Mouse (Mus musculus): ENCODE measurements around the gene Entpd1.

DNA sequence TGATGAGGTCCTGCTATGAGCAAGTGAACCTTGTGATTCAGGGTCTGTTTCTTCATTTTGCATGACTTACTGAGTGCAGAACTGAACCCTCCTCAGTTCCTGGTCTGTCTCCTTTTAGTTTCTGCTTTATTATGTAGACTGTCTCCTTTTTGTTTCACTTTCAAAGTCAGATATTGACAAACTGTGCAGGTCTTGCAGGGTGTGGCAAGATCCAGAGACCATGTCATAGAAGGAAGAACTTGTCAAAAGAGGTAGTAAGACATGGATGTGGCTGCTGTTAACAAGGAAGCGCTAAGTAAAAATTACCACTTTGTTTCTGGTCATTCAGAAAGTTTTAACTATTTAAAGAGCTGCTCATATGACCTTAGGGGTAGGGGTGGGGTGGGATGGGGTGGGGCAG, 72.0 kb downstream of the Entpd1 start:
- TF ChIP-seq EP300 (IDR thresholded peaks at IDR 0.05; ENCODE audit: low read depth in 1 of 2, low read length in 2 of 2) (no peak), JUND (IDR thresholded peaks at IDR 0.05; ENCODE audit: low read depth, low read length) (no peak), POLR2A (IDR thresholded peaks at IDR 0.05; ENCODE audit: control insufficient read depth in 1 of 2, insufficient read depth in 1 of 2, low read depth in 1 of 2, low read length in 2 of 2, poor library complexity in 1 of 2) (no peak), TAL1 (IDR thresholded peaks at IDR 0.05; ENCODE audit: low read length) (no peak), CTCF (IDR thresholded peaks at IDR 0.05 in 2 of 3, conservative IDR thresholded peaks at IDR 0.05 in 1 of 3; ENCODE audit: control insufficient read depth in 1 of 3, insufficient read depth in 1 of 3, low read depth in 2 of 3, low read length in 3 of 3, poor library complexity in 1 of 3, severe bottlenecking in 1 of 3) (no peak), GATA1 (IDR thresholded peaks at IDR 0.05; ENCODE audit: low read depth, low read length) (no peak), MXI1 (IDR thresholded peaks at IDR 0.05; ENCODE audit: low read depth, low read length) (no peak), KAT2A (conservative IDR thresholded peaks at IDR 0.05; ENCODE audit: low read depth, low read length) (no peak), POLR2AphosphoS5 (IDR thresholded peaks at IDR 0.05; ENCODE audit: borderline replicate concordance, low read depth, low read length) (no peak), ETS1 (IDR thresholded peaks at IDR 0.05; ENCODE audit: low read depth, low read length) (no peak)
